Mouse (Mus musculus): Measurements from ENCODE around the gene Ncoa3. TPM values are rescaled to one million over a fixed set of nuclear protein-coding genes. Genes with fewer than 3 reads are reported as not detected.

Gene Ncoa3
- polyA plus RNA-seq, 1 experiment from 2014 or later: 15.5 TPM

DNA sequence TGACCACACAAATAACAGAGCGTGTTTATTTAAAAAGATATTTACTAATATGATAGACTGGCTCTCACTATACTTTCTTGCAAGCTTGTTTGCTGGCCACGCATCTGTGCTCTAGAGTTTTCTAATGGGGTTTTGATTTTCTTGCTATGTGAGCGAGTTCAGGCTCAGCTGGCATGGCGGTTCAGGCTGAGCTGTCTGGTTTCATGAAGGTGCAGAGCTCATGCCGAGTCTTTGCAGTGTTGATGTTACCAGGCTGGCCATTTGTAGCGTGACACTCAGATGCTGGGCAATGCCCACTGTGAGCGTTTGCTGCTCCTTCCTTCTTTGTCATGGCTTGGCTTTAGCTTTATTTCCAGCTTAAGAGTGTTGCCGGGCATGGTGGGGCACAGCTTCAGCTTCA lies 70.0 kb downstream of the Ncoa3 start:
- Histone ChIP-seq H3K36me3 (ENCODE audit: control insufficient read depth, insufficient read depth, low read length) (peaks cover 35% of the 10 kb centered on the region), H3K9ac (ENCODE audit: low read depth, low read length) (no peak overlapping the region)
- 92% methylated on average over 8 of the region's 8 CpGs for whole genome bisulfite sequencing

DNA sequence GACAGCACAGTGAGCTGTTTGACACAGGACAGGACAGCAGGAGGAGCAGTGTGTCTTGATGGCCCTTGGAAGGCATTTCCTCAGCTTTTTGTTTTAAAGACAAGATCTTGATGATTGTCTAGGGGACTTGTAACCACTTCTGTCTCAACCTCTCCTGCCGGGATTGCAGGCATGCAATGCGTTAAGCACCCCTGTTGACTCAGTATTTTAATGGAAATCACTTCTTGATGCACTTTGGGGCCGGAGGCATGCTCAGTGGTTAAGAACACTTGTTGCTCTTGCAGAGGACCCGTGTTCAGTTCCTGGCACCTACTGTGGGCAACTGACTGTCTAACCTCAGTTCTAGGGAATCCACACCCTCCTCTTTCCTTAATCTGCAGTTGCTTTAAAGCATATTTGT lies 74.0 kb downstream of the Ncoa3 start:
- no peak overlapping the region for H3K4me3 ChIP-seq (ENCODE audit: low read depth, low read length)
- ATAC-seq: no peak
- no peak overlapping the region for H3K9ac ChIP-seq (ENCODE audit: low read depth, low read length)
- no peaks in the 10 kb centered on the region for H3K27me3 ChIP-seq (ENCODE audit: control insufficient read depth, insufficient read depth, low read depth, low read length)
- H3K36me3 ChIP-seq (ENCODE audit: control insufficient read depth, insufficient read depth, low read length): peaks cover 34% of the 10 kb centered on the region
- 55% methylated on average over 4 of the region's 4 CpGs for WGBS
- no peaks in the 10 kb centered on the region for H3K4me1 ChIP-seq (ENCODE audit: control insufficient read depth, insufficient read depth, low read length)
- no peak overlapping the region for H3K27ac ChIP-seq (ENCODE audit: low read length)
- H3K4me2 ChIP-seq (ENCODE audit: low read length): no peak overlapping the region
- H3K9me3 ChIP-seq (replicated peaks; ENCODE audit: control insufficient read depth, low read length, poor library complexity, severe bottlenecking): no peaks in the 10 kb centered on the region

More for the DNA sequence above, 70.0 kb downstream of the Ncoa3 start:
- no peak overlapping the region for H3K4me3 ChIP-seq (ENCODE audit: low read depth, low read length)
- H3K27me3 ChIP-seq (ENCODE audit: control insufficient read depth, insufficient read depth, low read depth, low read length): no peaks in the 10 kb centered on the region
- no peak for ATAC-seq
- H3K9me3 ChIP-seq (replicated peaks; ENCODE audit: control insufficient read depth, low read length, poor library complexity, severe bottlenecking): no peaks in the 10 kb centered on the region
- no peak overlapping the region for H3K4me2 ChIP-seq (ENCODE audit: low read length)
- no peak overlapping the region for H3K27ac ChIP-seq (ENCODE audit: low read length)
- H3K4me1 ChIP-seq (ENCODE audit: control insufficient read depth, insufficient read depth, low read length): no peaks in the 10 kb centered on the region

DNA sequence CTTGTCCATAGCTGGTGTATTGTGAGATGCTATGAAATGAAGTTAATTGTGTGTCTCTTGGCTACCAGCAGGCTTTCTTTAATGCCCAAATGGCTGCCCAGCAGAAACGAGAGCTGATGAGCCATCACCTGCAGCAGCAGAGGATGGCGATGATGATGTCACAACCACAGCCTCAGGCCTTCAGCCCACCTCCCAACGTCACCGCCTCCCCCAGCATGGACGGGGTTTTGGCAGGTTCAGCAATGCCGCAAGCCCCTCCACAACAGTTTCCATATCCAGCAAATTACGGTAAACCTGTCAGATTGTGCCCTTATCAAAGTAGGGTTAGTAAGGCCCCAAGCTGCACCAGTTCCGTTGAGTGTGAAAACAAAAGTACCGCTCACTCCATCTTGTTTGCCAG lies 75.8 kb downstream of the Ncoa3 start:
- Histone ChIP-seq H3K36me3 (ENCODE audit: control insufficient read depth, insufficient read depth, low read length) (peaks cover 28% of the 10 kb centered on the region), H3K27ac (ENCODE audit: low read length) (no peak overlapping the region), H3K9ac (ENCODE audit: low read depth, low read length) (no peak overlapping the region), H3K27me3 (ENCODE audit: control insufficient read depth, insufficient read depth, low read depth, low read length) (no peaks in the 10 kb centered on the region), H3K9me3 (replicated peaks; ENCODE audit: control insufficient read depth, low read length, poor library complexity, severe bottlenecking) (no peaks in the 10 kb centered on the region), H3K4me2 (ENCODE audit: low read length) (no peak overlapping the region), H3K4me3 (ENCODE audit: low read depth, low read length) (no peak overlapping the region), H3K4me1 (ENCODE audit: control insufficient read depth, insufficient read depth, low read length) (no peaks in the 10 kb centered on the region)
- no peak for ATAC-seq
- WGBS: 82% methylated on average over 9 of the region's 9 CpGs

DNA sequence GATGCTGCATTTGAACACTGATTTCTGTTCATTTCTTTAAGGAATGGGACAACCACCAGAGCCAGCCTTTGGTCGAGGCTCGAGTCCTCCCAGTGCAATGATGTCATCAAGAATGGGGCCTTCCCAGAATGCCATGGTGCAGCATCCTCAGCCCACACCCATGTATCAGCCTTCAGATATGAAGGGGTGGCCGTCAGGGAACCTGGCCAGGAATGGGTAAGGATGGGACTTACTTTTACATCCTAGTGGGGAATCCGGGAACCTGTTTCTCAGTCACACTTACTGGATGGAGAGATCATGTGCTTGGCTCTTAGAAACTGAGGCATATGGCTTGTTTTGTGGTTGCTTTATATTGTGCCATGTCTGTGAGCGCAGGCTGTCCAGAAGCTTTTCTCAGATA lies 76.7 kb downstream of the Ncoa3 start:
- ATAC-seq: no peak
- no peaks in the 10 kb centered on the region for H3K27me3 ChIP-seq (ENCODE audit: control insufficient read depth, insufficient read depth, low read depth, low read length)

DNA sequence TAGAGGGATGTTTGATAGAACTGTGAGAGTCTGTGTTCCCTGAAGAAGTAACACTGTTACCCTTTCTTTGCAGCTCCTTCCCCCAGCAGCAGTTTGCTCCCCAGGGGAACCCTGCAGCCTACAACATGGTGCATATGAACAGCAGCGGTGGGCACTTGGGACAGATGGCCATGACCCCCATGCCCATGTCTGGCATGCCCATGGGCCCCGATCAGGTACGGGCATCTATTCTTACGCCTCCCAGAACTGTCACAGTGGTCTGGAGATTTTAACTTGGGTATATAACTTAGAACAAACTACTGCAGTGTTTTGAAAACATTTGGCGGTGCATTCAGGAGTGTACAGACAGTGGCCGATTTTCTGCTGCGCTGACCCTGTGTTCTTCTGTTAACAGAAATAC lies 77.3 kb downstream of the Ncoa3 start:
- peaks cover 25% of the 10 kb centered on the region for H3K36me3 ChIP-seq (ENCODE audit: control insufficient read depth, insufficient read depth, low read length)
- H3K4me2 ChIP-seq (ENCODE audit: low read length): no peak overlapping the region
- WGBS: 94% methylated on average over 7 of the region's 7 CpGs
- H3K27ac ChIP-seq (ENCODE audit: low read length): no peak overlapping the region
- no peaks in the 10 kb centered on the region for H3K9me3 ChIP-seq (replicated peaks; ENCODE audit: control insufficient read depth, low read length, poor library complexity, severe bottlenecking)
- no peaks in the 10 kb centered on the region for H3K4me1 ChIP-seq (ENCODE audit: control insufficient read depth, insufficient read depth, low read length)
- no peak overlapping the region for H3K4me3 ChIP-seq (ENCODE audit: low read depth, low read length)
- H3K27me3 ChIP-seq (ENCODE audit: control insufficient read depth, insufficient read depth, low read depth, low read length): no peaks in the 10 kb centered on the region
- H3K9ac ChIP-seq (ENCODE audit: low read depth, low read length): no peak overlapping the region
- ATAC-seq: no peak

More for the DNA sequence above, 76.7 kb downstream of the Ncoa3 start:
- H3K27ac ChIP-seq (ENCODE audit: low read length): no peak overlapping the region
- H3K9ac ChIP-seq (ENCODE audit: low read depth, low read length): no peak overlapping the region
- no peaks in the 10 kb centered on the region for H3K4me1 ChIP-seq (ENCODE audit: control insufficient read depth, insufficient read depth, low read length)
- H3K36me3 ChIP-seq (ENCODE audit: control insufficient read depth, insufficient read depth, low read length): peaks cover 25% of the 10 kb centered on the region
- H3K4me2 ChIP-seq (ENCODE audit: low read length): no peak overlapping the region
- 88% methylated on average over 5 of the region's 5 CpGs for WGBS
- no peaks in the 10 kb centered on the region for H3K9me3 ChIP-seq (replicated peaks; ENCODE audit: control insufficient read depth, low read length, poor library complexity, severe bottlenecking)
- H3K4me3 ChIP-seq (ENCODE audit: low read depth, low read length): no peak overlapping the region

DNA sequence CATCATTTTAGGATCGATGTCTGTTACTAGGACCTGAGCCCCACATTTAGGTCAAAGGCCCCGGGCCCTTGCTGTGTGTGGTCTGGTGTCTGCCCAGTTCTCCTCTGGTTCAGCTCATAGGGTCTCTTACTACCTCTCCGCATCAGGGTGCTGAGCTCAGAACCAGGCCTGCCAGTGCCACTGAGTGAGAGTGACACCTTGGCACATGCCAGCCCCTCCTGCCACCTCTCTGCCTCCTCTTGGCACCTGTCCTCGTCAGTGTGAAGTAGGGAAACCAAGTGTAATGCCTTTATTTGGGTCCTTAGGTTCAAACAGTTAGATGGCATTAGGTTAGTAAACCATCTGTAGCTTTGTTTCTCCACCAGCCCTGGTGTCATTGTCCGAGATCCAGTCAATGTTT lies 79.0 kb downstream of the Ncoa3 start:
- Histone ChIP-seq H3K9me3 (replicated peaks; ENCODE audit: control insufficient read depth, low read length, poor library complexity, severe bottlenecking) (no peaks in the 10 kb centered on the region), H3K4me3 (ENCODE audit: low read depth, low read length) (no peak overlapping the region), H3K9ac (ENCODE audit: low read depth, low read length) (no peak overlapping the region), H3K36me3 (ENCODE audit: control insufficient read depth, insufficient read depth, low read length) (peaks cover 16% of the 10 kb centered on the region), H3K27me3 (ENCODE audit: control insufficient read depth, insufficient read depth, low read depth, low read length) (no peaks in the 10 kb centered on the region), H3K27ac (ENCODE audit: low read length) (no peak overlapping the region), H3K4me2 (ENCODE audit: low read length) (no peak overlapping the region), H3K4me1 (ENCODE audit: control insufficient read depth, insufficient read depth, low read length) (no peaks in the 10 kb centered on the region)
- ATAC-seq: no peak
- 91% methylated on average over 5 of the region's 5 CpGs for WGBS

DNA sequence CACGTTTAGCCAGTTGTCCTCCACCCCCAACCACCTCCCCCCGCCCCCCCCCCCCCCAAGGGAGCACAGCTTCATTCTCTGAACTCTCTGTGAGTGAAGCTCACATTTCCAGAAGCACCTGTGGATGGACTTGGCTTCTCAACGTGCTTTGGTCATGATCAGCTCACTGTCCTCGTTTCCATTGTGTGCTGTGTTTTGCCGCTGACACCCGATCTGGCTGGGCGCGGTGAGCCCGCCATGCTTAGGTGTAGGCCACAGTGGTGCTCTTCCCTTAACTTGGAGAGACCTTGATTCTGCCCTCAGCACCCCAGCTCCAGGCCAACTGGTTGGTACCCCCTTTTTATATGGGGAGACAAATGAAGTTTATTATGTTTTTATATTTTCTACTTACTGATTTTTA lies 79.5 kb downstream of the Ncoa3 start:
- Histone ChIP-seq H3K4me2 (ENCODE audit: low read length) (no peak overlapping the region), H3K9me3 (replicated peaks; ENCODE audit: control insufficient read depth, low read length, poor library complexity, severe bottlenecking) (no peaks in the 10 kb centered on the region), H3K27me3 (ENCODE audit: control insufficient read depth, insufficient read depth, low read depth, low read length) (no peaks in the 10 kb centered on the region), H3K27ac (ENCODE audit: low read length) (no peak overlapping the region), H3K4me1 (ENCODE audit: control insufficient read depth, insufficient read depth, low read length) (no peaks in the 10 kb centered on the region), H3K9ac (ENCODE audit: low read depth, low read length) (no peak overlapping the region), H3K4me3 (ENCODE audit: low read depth, low read length) (no peak overlapping the region), H3K36me3 (ENCODE audit: control insufficient read depth, insufficient read depth, low read length) (peaks cover 14% of the 10 kb centered on the region)
- WGBS: 78% methylated on average over 9 of the region's 9 CpGs
- ATAC-seq: no peak

DNA sequence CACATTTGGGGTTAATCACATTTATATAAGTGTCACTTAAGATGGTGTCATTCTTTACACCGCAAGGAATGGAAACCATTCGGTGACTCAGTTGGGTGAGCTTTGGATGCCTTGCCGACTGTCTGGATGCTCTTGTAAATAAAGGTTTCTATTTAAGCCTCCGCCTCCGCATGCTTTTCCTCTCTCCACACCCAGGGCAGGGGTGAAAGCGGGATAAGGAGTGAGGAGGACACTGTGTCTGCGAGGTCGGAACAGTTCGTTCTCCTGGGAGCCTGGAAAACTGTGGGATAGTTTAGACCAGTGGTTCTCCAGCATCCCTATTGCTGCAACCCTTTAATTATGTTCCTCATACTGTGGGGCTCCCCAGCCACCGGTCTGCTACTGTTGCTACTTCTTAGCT lies 80.6 kb downstream of the Ncoa3 start:
- no peak for ATAC-seq
- H3K4me1 ChIP-seq (ENCODE audit: control insufficient read depth, insufficient read depth, low read length): no peaks in the 10 kb centered on the region
- 82% methylated on average over 10 of the region's 10 CpGs for WGBS

DNA sequence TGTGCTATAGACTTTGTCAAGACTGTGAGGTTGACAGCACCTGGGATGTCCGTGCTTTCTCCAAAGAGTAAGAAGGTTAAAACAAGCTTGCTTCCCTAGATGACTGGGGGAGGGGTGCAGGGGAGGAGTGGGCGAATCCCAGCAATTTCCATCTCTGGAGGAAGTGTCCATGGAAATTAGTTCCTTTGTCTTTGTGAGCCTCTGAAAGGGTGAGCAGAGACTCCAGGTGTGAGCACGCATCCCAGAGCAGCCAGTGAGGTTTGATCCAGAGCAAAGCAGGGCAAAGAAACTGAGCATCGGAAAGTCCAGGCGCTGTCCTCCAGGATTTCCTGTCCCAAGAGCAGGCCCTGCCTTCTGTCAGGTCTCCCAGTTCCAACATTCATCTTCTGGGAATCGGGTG lies 81.9 kb downstream of the Ncoa3 start:
- Histone ChIP-seq H3K4me3 (ENCODE audit: low read depth, low read length) (no peak overlapping the region), H3K4me2 (ENCODE audit: low read length) (no peak overlapping the region), H3K27me3 (ENCODE audit: control insufficient read depth, insufficient read depth, low read depth, low read length) (no peaks in the 10 kb centered on the region), H3K27ac (ENCODE audit: low read length) (0 out of 2 replicates have a peak overlapping the region, but pooled peaks have one; percentile 9), H3K36me3 (ENCODE audit: control insufficient read depth, insufficient read depth, low read length) (peaks cover 9% of the 10 kb centered on the region), H3K9me3 (replicated peaks; ENCODE audit: control insufficient read depth, low read length, poor library complexity, severe bottlenecking) (no peaks in the 10 kb centered on the region), H3K9ac (ENCODE audit: low read depth, low read length) (no peak overlapping the region), H3K4me1 (ENCODE audit: control insufficient read depth, insufficient read depth, low read length) (no peaks in the 10 kb centered on the region)
- WGBS: 63% methylated on average over 6 of the region's 6 CpGs
- no peak for ATAC-seq

More for the DNA sequence above, 80.6 kb downstream of the Ncoa3 start:
- Histone ChIP-seq H3K27ac (ENCODE audit: low read length) (no peak overlapping the region), H3K36me3 (ENCODE audit: control insufficient read depth, insufficient read depth, low read length) (peaks cover 10% of the 10 kb centered on the region), H3K9me3 (replicated peaks; ENCODE audit: control insufficient read depth, low read length, poor library complexity, severe bottlenecking) (no peaks in the 10 kb centered on the region), H3K27me3 (ENCODE audit: control insufficient read depth, insufficient read depth, low read depth, low read length) (no peaks in the 10 kb centered on the region), H3K4me3 (ENCODE audit: low read depth, low read length) (no peak overlapping the region), H3K4me2 (ENCODE audit: low read length) (no peak overlapping the region), H3K9ac (ENCODE audit: low read depth, low read length) (no peak overlapping the region)

DNA sequence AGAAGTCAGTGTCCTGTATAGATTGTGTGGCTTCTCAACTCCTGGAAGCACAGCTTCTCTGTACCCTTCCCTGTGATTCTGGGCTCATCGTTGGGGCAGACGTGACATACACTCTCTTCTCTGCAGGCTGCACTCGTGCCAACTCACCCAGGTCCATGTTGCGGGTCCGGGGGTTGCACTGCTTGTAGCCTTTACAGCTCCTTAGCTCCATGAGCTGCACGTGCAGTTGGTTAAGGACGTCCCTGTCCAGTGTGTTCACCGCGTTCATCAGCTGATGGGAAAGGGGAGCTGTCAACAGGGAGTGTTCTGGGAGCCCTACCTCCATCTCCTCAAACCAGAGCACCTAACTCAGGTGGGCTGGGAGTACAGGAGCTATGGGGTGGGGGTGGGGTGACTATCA lies 84.9 kb downstream of the Ncoa3 start:
- Histone ChIP-seq H3K36me3 (ENCODE audit: control insufficient read depth, insufficient read depth, low read length) (peaks cover 4% of the 10 kb centered on the region; the same call in 1 of the 2 replicates), H3K27ac (ENCODE audit: low read length) (no peak overlapping the region), H3K9me3 (replicated peaks; ENCODE audit: control insufficient read depth, low read length, poor library complexity, severe bottlenecking) (no peaks in the 10 kb centered on the region), H3K4me1 (ENCODE audit: control insufficient read depth, insufficient read depth, low read length) (no peaks in the 10 kb centered on the region), H3K27me3 (ENCODE audit: control insufficient read depth, insufficient read depth, low read depth, low read length) (no peaks in the 10 kb centered on the region), H3K4me2 (ENCODE audit: low read length) (no peak overlapping the region), H3K4me3 (ENCODE audit: low read depth, low read length) (no peak overlapping the region), H3K9ac (ENCODE audit: low read depth, low read length) (no peak overlapping the region)
- 95% methylated on average over 9 of the region's 9 CpGs for WGBS
- no peak for ATAC-seq
